Mouse (Mus musculus) CH12F3 (cell line): ENCODE data around the gene Ccpg1os.

ENCODE experiments used
- in situ Hi-C: fragments of 300-500 bp; cut with MboI; formaldehyde crosslinking; loops from 2 replicates; pipeline ENCODE4 v1.14.3; 2020; ENCODE audit warnings: low sequenced_read_pairs

Ccpg1os gene

DNA sequence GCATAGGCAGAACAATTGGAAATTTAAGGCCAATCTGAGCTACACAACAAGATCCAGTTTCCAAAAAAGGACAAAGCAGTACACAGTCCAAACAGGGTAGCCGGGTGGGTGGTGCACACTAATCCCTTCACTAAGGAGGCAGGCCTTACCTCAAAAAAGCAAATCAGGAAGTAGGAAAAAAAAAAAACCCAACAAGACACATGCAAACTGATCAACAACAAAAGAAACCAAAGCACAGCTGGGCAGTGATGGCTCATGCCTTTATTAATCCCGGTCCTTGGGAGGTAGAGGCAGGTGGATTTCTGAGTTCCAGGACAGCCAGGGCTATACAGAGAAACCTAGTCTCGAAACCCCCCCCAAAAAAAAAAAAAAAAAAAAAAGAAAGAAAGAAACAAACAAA, 2.5 kb upstream of the Ccpg1os start:
- in situ Hi-C loops: no loop called here

DNA sequence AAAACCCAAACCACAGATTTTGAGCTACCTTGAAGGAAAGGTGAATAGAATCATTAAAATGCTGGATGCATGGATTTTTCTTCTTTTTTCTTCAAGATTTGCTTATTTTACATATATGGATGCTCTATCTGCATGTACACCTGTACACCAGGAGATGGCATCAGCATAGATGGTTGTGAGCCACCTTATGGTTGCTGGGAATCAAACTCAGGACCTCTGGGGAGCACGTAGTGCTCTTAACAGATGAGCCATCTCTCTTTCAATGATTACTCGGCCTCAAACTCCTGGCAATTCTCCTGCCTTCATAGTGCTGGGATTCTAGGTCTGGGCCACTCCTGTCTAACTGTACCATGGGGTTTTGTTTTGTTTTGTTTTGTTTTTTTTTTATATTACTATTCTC, 2.1 kb downstream of the Ccpg1os start:
- in situ Hi-C loops: no loop called here

DNA sequence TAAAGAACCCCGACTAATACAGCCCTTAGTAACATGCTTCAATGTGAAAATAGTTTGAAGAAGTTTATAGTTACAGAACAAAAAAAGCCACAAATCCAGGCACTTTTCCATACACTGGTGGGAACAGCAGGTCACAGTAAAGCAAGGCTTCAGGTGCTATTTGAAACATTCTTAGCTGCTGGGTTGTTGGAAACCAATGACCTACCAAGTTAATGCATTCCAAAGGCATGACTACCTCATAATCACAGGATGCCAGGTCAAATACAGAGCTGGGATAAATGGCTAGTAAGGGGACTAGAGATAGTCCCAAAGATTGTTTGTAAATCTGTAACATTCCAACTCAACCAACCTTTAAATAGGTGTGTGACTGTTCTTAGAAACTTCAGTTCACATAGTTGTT, 9.9 kb downstream of the Ccpg1os start:
- in situ Hi-C loops: no loop called here

DNA sequence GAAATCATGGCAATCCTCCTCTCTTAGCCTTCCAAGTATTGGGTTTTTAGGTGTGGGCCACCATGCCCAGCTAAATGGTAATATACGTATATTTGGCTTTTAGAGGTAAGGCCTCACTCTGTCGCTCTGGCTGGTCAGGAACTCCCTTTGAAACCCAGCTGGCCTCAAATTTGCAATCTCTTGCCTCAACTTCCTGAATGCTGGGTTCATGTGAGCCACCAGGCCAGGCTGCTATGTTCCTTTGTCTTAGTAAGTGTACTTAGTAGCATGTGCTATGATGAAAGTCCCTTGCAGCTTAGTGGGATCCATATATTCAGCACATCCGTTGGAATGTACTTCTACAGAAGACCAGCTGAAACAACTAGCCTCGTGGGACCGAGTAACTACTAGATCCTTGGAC, 10.4 kb downstream of the Ccpg1os start:
- in situ Hi-C loops: no loop called here

DNA sequence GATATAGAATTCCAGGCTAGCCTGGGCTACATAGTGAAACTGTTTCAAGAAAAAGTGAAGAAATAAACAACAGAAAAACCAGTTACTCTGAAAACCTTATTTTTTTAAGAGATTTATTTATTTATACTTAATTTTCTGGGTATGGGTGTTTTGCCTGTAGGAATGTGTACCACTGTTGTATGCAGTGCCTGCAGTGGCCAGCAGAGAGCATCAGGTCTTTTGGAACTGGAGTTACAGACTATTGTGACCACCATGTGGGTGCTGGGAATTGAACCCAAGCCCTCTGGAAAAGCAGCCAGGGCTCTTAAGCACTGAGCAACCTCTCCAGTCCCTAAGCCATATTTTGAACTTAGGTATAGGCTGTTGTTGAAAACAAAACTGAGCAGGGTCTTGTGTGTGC, 12.2 kb downstream of the Ccpg1os start:
- in situ Hi-C loops: no loop called here

DNA sequence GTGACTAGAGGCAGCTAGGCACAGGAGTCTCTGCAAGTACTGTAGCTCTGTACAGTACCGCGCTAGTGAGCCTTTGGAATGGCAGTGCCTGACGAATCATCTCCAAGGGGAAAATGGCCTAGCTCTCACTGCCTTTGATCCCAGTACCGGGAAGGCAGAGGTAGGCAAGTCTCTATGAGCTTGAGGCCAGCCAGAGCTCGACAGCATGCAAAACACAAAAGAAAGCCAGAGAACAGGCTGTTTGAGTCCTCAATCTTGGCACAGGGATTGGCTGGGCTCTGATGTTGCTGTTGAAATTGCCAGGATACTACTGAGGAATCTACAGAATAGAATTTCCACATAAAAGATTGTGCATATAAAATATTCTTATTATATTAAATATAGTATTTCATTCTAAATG, 12.7 kb downstream of the Ccpg1os start:
- in situ Hi-C loops: no loop called here

DNA sequence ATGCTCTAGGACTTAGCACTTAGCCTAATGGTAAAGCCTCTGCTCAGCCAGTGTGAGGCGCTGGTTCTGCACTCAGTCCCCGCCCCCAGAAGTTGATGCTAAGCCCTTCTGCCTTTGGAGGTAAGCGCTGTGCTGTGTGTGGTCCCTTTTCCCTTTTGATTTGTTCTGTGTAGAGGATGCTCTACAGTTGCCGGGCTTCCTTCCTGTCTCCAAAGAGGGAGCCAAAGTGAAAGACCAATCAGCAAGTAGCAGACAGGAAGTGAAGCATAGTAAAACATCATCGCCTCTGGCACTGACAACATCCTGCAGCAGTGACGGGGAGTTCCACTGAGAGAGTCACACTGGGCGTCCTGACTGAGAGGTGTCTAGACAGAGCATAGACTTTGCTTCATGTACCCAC, 15.3 kb downstream of the Ccpg1os start:
- in situ Hi-C loops: loop anchor here (10.0 kb wide), 1 partner anchor 125 kb away; no protein-coding TSS in a partner anchor

DNA sequence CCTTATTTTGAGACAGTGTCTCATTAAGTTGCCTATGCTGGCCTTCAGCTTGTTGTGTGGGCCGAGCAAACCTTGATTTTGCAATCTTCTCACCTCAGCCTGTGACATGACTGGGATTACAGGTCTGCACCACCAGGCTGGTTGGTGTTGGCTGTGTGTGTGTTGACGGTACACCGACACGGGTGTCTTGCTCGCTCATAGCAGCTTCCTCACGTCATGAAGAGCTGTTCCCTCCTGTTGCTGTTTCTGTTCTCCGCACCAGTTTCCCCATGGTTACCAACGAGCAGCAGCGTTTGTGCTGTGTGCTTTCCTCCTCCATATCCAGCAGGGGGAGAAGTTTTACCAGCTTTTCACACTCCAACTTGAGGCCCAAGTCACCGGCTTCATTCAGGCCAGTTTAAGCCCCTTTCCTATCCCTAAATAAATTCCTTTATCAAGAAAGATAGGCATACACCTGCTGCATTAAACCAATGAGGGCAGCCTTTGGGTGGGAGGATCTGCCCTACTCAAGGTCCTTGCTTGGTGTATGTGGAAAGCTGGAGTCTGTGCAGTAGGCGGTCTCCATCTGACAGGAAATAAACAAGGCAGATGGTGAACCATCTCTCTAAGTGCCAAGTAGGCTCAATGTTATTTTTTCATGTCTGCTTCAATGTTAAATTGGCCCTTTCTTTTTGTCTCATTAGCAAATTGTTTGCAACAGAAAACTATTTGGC, 16.7 kb downstream of the Ccpg1os start:
- in situ Hi-C loops: loop anchor here (10.0 kb wide), 1 partner anchor 126 kb away; no protein-coding TSS in a partner anchor

DNA sequence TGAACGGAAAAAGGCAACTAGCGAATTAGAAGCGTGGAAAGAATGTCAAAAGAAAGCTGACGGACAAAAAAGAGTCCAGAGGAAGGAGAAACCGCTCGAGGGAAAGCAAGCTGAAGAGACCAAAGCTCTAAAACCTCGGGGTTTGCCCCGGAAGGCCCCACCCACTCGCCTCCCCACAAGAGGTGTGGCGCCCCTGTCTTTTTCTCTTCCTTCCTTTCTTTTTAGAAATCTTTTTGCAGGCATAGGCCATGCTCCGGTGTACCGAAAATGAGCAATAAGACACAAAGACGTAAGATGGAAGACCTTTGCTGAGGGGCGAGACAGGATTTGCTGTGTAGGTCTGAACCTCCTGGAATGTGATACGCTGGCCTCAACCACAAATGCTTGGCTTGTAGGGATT, 23.2 kb downstream of the Ccpg1os start:
- in situ Hi-C loops: loop anchor here (10.0 kb wide), 1 partner anchor 133 kb away; no protein-coding TSS in a partner anchor

DNA sequence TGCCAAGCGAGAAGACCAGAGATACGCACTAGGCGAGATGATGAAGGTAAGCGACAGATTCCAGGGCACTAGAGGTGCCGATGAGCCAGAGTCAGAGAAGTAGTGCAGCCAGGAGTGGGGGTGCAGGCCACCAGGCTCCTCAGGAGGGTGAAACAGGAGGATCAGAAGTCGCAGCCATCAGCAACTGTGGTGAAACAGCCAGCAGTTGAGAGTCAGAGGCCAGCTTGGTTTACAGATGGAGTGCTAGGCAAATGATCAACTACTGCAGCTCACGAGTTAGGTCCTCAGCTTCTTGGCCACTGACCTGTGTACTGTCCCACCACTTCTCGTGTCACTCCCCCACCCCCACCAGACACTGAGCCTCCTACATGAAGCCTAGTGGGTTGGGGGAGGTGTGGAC, 23.8 kb downstream of the Ccpg1os start:
- in situ Hi-C loops: loop anchor here (10.0 kb wide), 1 partner anchor 133 kb away; no protein-coding TSS in a partner anchor

DNA sequence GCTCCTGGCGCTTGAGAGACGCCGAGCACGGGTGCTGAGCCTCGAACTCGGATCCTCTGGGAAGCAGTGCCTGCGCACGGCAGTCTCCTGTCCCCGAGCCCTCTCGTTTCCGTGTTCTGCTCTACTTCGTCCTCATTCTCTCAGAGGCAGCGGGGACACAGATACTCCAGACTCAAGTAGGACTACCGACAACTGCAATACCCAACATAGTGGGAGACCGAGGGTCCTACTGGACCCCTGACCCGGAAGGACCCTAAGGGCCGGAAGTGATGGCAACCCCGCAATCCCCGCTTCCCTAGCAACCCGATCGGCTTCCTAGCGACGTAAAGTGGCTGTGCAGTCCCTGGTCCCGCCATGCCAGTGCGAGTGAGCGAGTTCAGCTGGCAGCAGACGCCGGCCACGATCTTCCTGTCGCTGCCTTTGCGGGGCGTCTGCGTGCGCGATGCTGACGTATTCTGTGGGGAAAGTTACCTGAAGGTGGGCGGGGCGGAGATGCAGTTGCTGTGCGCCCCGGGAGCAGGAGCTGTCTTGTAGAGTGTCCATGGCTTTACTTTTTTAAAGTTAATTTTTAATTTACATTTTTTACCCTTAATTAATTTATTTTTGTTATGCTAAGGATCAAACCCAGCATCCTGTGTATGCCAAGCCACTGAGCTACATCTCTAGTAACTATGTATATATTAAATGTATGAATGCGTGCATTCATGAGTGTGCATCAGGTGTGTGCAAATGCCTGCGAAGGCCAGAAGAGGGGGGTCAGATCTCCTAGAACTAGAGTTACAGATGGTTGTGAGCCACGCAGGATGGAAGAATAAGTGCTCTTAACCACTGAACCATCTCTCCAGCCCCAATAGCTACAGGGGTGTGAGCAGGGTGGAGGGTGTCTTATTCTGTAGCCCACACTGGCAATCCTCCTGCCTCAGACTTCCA, 26.4 kb downstream of the Ccpg1os start, which contains the start of the genes Dyx1c1 and Gm44503:
TSS of gene Dyx1c1 (plus strand) at position 265 of the 930 bp plus-strand sequence.
TSS of gene Gm44503 (plus strand) at position 332 of the 930 bp plus-strand sequence.
- in situ Hi-C loops: no loop called here

DNA sequence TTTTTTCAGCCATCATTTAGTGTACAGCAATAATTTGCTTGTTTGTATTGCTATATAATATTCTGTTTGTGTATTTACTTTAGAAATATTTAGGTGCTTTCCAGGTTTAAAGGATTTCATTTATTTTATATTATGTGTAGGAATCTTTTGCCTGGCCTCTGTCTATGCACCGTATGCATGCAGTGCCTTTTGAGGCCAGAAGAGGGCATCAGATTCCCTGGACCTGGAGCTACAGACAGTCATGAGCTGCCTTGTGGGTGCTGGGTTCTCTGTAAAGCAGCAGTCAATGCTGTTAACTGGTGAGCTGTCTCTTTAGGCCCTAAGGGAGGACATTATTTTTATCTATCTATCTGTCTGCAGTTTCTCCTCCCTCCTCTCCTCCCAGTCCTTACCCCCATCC, 29.6 kb downstream of the Ccpg1os start:
- in situ Hi-C loops: no loop called here

DNA sequence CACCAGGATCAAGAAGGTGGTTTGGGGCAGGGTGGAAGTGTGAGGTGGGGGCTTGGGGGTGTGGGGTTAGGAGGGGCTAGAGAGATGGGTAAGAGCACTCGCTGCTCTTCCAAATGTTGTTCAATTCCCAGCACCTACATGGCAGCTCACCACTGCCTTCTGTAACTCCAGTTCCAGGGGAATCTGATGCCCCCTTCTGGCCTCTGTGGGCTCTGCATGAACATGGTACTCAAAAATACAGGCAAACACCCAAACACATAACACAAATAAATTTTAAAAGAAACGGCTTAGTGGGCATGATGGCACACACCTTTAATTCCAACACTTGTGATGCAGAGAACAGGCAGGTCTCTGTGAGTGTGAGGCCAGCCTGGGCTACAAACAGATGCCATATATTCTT, 30.4 kb downstream of the Ccpg1os start:
- in situ Hi-C loops: no loop called here

DNA sequence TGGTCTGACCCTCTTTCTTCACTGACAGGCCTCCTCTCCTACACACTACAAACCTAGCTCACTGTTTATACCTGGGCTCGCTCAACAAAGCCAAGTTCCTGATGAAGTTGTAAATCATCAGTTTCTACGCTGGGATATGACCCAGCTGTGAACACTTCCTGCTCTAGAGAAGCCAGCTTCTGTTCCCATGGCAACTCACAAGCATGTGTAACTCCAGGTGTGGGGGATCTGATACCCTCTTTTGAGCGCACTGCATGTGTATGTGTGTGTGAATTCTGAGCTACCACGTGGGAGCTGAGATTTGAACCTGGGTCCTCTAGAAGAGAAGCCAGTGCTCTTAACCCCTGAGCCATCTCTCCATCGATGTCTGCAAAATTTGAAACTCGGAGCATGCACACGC, 35.6 kb downstream of the Ccpg1os start:
- in situ Hi-C loops: no loop called here

DNA sequence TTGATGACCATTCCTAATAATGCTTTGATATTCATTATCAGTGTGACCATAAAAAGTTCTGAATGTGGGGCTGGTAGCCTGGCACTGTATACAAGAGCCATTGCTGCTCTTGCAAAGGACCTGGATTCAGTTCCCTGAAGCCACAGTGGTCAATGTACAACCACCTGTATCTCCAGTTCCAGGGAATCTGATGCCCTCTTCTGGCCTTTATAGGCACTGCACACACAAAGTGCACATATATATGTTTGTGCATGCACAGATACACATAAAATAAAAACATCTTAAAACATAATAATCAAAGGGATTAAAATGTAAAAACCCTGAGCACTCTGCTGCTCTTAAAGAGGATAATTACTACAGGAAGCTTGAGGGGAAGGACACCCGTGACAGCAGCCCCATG, 38.2 kb downstream of the Ccpg1os start:
- in situ Hi-C loops: no loop called here

DNA sequence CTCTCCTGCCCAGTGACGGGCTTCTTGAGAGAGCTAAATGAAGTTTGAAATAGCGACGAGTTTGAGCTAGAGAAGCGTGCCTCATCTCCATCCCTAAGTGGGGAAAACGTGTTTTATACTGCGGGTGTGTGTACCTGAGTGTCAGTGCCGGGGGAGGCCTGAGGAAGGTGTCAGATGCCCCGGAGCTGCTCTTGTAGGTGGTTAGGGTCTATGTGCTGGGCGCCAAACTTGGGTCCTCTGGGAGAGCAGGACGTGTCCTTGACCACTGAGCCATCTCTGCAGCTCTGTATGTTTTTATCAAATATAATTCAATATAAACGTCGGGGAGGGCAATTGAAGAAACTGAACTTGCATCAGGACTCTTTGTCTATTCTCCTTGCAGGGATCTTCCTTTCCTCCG, 40.9 kb downstream of the Ccpg1os start:
- in situ Hi-C loops: no loop called here

DNA sequence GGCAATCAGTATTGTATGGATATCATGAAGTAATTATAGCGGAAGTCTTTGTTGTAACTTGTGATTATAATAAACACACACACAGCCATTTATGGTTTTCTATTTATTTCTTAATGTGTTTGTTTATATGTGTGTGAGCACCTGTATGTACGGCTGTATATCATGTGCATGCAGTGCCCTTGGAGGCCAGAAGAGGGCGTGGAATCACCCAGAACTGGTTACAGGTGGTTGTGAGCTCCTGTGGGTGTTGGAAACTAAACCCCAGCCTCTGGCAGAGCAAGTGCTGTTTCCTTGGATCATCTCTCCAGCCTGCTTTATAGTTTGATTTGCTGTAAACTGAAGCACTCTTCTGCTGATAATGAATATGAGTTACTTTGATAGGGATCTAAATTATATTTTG, 41.8 kb downstream of the Ccpg1os start:
- in situ Hi-C loops: no loop called here

DNA sequence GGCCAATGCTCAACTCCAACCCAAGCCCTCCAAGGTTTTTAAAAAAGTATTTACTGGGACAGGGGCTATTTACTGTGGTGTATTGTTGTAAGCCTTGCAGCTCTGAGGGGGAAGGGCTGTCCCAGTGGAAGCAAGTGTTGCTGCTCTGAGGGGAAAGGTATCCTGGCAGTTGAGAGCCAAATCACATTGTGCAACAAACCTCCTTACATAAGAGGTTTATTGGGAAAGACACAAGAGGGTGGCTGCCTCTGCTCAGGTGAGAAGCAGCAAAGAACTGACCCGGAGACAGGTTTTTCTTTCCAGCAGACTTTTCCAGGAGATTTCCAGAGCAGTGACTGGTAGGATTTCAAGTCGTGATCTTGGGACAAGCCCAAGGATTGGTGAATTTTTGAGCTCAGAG, 48.9 kb downstream of the Ccpg1os start:
- in situ Hi-C loops: no loop called here

DNA sequence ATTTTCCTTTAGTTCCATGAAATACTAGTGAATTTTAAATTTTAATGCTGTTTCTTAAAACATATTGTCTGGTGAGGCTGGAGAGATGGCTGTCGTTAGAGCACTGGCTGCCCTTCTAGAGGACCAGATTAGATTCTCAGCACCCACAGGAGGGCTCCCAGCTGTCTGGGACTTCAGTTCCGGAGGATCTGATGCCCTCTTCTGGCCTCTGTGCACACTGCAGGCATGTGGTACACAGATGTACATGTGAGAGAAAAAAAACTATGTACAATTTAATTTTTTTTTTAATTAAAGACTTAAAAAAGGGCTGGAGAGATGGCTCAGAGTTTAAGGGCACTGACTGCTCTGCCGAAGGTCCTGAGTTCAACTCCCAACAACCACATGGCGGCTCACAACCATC, 49.9 kb downstream of the Ccpg1os start:
- in situ Hi-C loops: no loop called here

DNA sequence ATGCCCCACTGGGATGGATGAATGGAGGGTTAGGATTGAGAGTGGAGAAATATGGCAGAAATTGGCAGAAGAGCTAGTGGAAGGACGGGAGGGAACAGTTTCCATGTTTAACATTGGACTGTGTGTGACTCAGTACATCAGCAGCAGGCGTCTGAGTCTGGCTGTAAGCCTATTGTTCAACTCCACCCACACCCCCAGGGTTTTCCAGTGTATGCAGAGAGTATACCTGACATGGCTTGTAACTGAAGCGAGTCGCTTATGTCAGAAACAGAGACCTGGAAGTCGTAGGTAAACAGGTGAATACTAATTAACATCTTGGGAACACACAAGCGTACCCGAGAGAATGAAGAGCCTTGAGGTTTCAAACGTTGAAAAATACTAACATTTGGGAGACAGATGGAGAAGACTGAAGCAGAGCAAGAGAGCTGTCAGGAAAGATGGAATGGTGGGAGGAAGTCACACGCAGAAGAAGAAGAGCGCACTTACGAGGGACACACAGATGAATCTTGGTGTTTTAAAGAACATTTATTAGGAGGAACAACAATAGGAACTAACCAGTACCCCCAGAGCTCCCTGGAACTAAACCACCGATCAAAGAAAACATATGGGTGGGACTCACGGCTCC, 53.9 kb downstream of the Ccpg1os start:
- in situ Hi-C loops: no loop called here
